Mouse (Mus musculus): ENCODE results near the gene Krtap6-5. TPM values are rescaled to one million over a fixed set of nuclear protein-coding genes. Genes with fewer than 3 reads are reported as not detected.

Gene Krtap6-5
- polyA plus RNA-seq, 1 experiment from 2014 or later, result not detected

Other genes starting within 250 kb of the Krtap6-5 start
- 0.94 TPM in 1 of 2 replicates, not detected in the other for gene Gm20741, start 235.7 kb downstream of the Krtap6-5 start, polyA plus RNA-seq (2015; fragmentation: Nextera tagmentation; extraction: Ambion mirVana)
- gene Krtap15, start 227.7 kb downstream of the Krtap6-5 start, polyA plus RNA-seq (2015; fragmentation: Nextera tagmentation; extraction: Ambion mirVana), result not detected in 2 replicates
- gene Krtap14, start 221.7 kb downstream of the Krtap6-5 start, polyA plus RNA-seq (2015; fragmentation: Nextera tagmentation; extraction: Ambion mirVana), result not detected in 2 replicates
- gene Krtap19-1, start 178.5 kb downstream of the Krtap6-5 start, polyA plus RNA-seq (2015; fragmentation: Nextera tagmentation; extraction: Ambion mirVana), result not detected in 2 replicates
- gene Krtap19-2, start 173.6 kb downstream of the Krtap6-5 start, polyA plus RNA-seq (2015; fragmentation: Nextera tagmentation; extraction: Ambion mirVana), result not detected in 2 replicates
- not detected in 2 replicates for gene Krtap19-3, start 169.8 kb downstream of the Krtap6-5 start, polyA plus RNA-seq (2015; fragmentation: Nextera tagmentation; extraction: Ambion mirVana)
- gene Krtap19-4, start 162.8 kb downstream of the Krtap6-5 start, polyA plus RNA-seq (2015; fragmentation: Nextera tagmentation; extraction: Ambion mirVana), result not detected in 2 replicates
- not detected in 2 replicates for gene Krtap19-5, start 151.4 kb downstream of the Krtap6-5 start, polyA plus RNA-seq (2015; fragmentation: Nextera tagmentation; extraction: Ambion mirVana)
- not detected in 2 replicates for gene Krtap19-9b, start 115.6 kb downstream of the Krtap6-5 start, polyA plus RNA-seq (2015; fragmentation: Nextera tagmentation; extraction: Ambion mirVana)
- gene Krtap16-3, start 85.0 kb downstream of the Krtap6-5 start, polyA plus RNA-seq (2015; fragmentation: Nextera tagmentation; extraction: Ambion mirVana), result not detected in 2 replicates
- not detected in 2 replicates for gene Krtap22-2, start 37.1 kb downstream of the Krtap6-5 start, polyA plus RNA-seq (2015; fragmentation: Nextera tagmentation; extraction: Ambion mirVana)
- not detected in 2 replicates for gene Gm10229, start 32.6 kb downstream of the Krtap6-5 start, polyA plus RNA-seq (2015; fragmentation: Nextera tagmentation; extraction: Ambion mirVana)
- not detected in 2 replicates for gene Krtap6-1, start 16.2 kb downstream of the Krtap6-5 start, polyA plus RNA-seq (2015; fragmentation: Nextera tagmentation; extraction: Ambion mirVana)
- not detected in 2 replicates for gene Gm10228, start 6.4 kb downstream of the Krtap6-5 start, polyA plus RNA-seq (2015; fragmentation: Nextera tagmentation; extraction: Ambion mirVana)
- gene 1110025L11Rik, start 16.1 kb upstream of the Krtap6-5 start, polyA plus RNA-seq (2015; fragmentation: Nextera tagmentation; extraction: Ambion mirVana), result not detected in 2 replicates
- not detected in 2 replicates for gene Krtap6-3, start 36.1 kb upstream of the Krtap6-5 start, polyA plus RNA-seq (2015; fragmentation: Nextera tagmentation; extraction: Ambion mirVana)
- not detected in 2 replicates for gene Gm6358, start 93.0 kb upstream of the Krtap6-5 start, polyA plus RNA-seq (2015; fragmentation: Nextera tagmentation; extraction: Ambion mirVana)
- gene Gm10061, start 103.2 kb upstream of the Krtap6-5 start, polyA plus RNA-seq (2015; fragmentation: Nextera tagmentation; extraction: Ambion mirVana), result not detected in 2 replicates
- gene Gm9789, start 110.1 kb upstream of the Krtap6-5 start, polyA plus RNA-seq (2015; fragmentation: Nextera tagmentation; extraction: Ambion mirVana), result not detected in 2 replicates
- not detected in 2 replicates for gene Gm7735, start 121.6 kb upstream of the Krtap6-5 start, polyA plus RNA-seq (2015; fragmentation: Nextera tagmentation; extraction: Ambion mirVana)
- not detected in 2 replicates for gene 1110057P08Rik, start 126.9 kb upstream of the Krtap6-5 start, polyA plus RNA-seq (2015; fragmentation: Nextera tagmentation; extraction: Ambion mirVana)
- not detected in 2 replicates for gene Krtap20-2, start 158.0 kb upstream of the Krtap6-5 start, polyA plus RNA-seq (2015; fragmentation: Nextera tagmentation; extraction: Ambion mirVana)

Measured in lung, embryonic 16.5 days (tissue).